Comparison of ENCODE assay signal across 9 mouse cellular contexts in the genomic region with DNA sequence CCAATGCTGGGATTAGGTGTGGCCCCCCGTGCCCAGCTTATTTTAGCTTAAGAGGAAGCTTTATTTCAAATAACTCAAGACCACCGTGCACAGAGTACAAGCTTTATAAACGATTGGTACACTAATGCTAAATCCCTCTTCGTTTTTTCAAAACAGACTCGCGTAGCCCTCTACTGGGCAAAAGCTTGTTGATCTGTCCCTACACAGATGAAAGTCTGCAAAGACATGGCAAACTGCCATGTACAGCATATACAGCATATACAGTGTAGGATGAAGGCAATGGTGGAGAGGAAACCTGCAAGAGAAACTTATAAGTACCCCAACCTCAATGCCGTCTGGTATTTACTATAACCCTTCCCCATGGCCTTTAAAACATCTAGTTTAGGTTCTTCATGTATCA. TPM values are rescaled to one million over a fixed set of nuclear protein-coding genes. Genes with fewer than 3 reads are reported as not detected.
A peak's percentile ranks its signal among the peaks of the same experiment; 100 is the strongest.
DNase-seq lines count a peak whose midpoint lies in the region; TF ChIP-seq lines count a peak whose summit lies in the region.
"Had no signal": no experiment of that assay in that cellular context is flagged by ENCODE, and none has a peak within 500 bp of the region (broad histone marks: within the 10 kb centered on the region; RNA-seq: fewer than 3 reads in every experiment).

No protein-coding gene starts in this region.

- intact Hi-C loops in gastrocnemius, adult 2 months (cut with DNase I) = no loop called here
- intact Hi-C loops in left cerebral cortex, postnatal 25 days (cut with DNase I) = no loop called here

- H3K27ac ChIP-seq in gastrocnemius, adult 2 months = no peak overlapping the region

- H3K4me3 ChIP-seq in gastrocnemius, adult 2 months = no peak overlapping the region
- H3K4me3 ChIP-seq: megakaryocyte, embryonic 14.5 days had no signal

- DNase-seq in gastrocnemius, adult 2 months = no peak
- no peak for DNase-seq in gastrocnemius, adult 18-20 months (ENCODE audit: low spot score)
- peak; percentile 6 to 15 for DNase-seq in left cerebral cortex, postnatal 25 days (ENCODE audit: low spot score in 2 of 2)
- DNase-seq in left cerebral cortex, adult 8-10 months (ENCODE audit: low spot score in 2 of 2) = no peak
- peak; percentile 36 for DNase-seq in brain, embryonic 18.5 days (ENCODE audit: low read depth, low spot score)
- peak; percentile 3 for DNase-seq in lung, postnatal 36 days
- no peak for DNase-seq in testis, postnatal 10 days (ENCODE audit: low spot score)
- DNase-seq in urinary bladder, postnatal 10 days (ENCODE audit: low spot score) = no peak

- TF ChIP-seq CTCF in gastrocnemius, adult 2 months (IDR thresholded peaks at IDR 0.05) = peak; percentile 20; the same call in 1 of the 2 replicates

RNA-seq across cellular contexts. Expression of a gene that starts 46.1 kb away (rescaled TPM):
- total RNA-seq in gastrocnemius, adult 2 months (2021) = 1 to 10 TPM; 5.8 to 8.1 TPM
- 1 to 10 TPM; 4.5 to 4.6 TPM for total RNA-seq in gastrocnemius, adult 18-20 months (2021)
- total RNA-seq in left cerebral cortex, postnatal 25 days (2021) = 10 to 100 TPM; 11.0 to 17.4 TPM
- total RNA-seq in left cerebral cortex, adult 8-10 months (2022) = 10 to 100 TPM; 12.4 to 18.1 (median 13.6) TPM

Comparison
In these comparisons a context has a peak if more than half of its experiments do, and no peak if none do; other contexts are left out.
1. DNase-seq: peak in left cerebral cortex, postnatal 25 days (2 of 2), brain, embryonic 18.5 days (single experiment) and lung, postnatal 36 days (single experiment); none in gastrocnemius, adult 2 months (single experiment), gastrocnemius, adult 18-20 months (single experiment), left cerebral cortex, adult 8-10 months (0 of 2), testis, postnatal 10 days (single experiment) and urinary bladder, postnatal 10 days (single experiment).